Mouse (Mus musculus): Measurements from ENCODE around the gene Cdk6. TPM values are rescaled to one million over a fixed set of nuclear protein-coding genes. Genes with fewer than 3 reads are reported as not detected.

The Cdk6 gene
- polyA plus RNA-seq, 1 experiment: 6.8 TPM

DNA sequence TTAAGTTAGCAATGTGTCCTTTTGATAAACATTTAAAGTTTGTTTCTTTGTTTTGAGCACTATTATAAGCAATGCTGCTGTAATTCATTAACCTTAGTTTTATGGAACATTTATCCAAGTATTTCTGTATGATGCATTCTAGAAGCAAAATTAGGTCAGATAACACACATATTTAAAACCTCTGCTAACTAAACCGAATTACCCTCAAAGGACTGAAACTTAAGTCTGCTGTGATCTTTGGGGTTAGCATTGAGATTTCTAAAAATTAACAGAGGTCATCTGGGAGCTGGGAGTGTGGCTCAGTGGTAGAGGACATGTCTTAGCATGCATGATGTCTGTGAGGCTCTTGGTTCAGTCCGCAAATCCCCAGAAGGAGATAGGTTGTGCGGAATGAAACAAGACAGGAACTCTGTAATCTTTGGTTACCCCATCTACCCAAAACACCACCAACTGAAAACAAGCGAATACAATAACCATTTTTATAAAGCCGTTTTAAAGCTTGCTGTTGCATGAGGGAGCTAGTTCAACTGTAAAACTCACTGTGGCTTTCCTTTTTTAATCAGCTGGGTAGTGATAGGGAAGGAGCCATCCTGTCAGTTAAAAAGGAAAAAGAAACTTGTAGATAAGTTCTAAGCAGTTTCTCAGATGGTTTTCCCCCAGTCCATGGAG is 141.9 kb downstream of the Cdk6 start:
- DNase-seq (ENCODE audit: low read depth): no peak

DNA sequence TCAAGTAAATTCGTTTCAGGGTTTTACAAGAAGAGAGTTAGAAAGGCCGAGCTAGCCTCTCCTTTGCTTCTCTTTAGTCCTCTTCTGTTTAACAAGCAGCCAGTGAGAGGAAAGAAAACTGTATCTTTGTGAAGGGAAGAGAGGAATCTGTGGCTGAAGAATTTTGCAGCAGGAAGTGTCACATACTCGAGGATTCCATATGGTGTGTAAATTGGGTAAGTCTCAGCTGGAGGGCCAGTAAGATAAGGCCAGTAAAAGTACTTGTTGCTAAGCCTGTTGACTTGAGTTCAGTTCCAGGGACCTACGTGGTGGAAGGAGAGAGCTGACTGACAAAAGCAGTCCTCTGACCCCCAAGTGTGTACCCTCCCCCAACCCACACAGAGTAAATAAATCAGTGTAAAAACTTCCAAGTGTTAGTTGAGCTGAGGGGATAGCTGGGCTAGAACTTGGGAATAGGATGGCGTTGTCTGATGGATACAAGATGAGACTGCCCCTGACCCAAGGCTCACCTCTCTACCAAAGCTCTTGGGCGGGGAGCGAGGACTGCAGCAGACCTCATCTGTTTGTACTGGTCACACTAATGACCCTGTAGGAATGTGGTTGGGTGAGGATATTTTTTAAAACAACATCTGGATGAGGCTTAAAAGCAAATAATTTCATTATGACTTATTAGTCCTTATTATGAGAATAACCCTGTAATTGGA is 145.4 kb downstream of the Cdk6 start:
- DNase-seq (ENCODE audit: low read depth): no peak

DNA sequence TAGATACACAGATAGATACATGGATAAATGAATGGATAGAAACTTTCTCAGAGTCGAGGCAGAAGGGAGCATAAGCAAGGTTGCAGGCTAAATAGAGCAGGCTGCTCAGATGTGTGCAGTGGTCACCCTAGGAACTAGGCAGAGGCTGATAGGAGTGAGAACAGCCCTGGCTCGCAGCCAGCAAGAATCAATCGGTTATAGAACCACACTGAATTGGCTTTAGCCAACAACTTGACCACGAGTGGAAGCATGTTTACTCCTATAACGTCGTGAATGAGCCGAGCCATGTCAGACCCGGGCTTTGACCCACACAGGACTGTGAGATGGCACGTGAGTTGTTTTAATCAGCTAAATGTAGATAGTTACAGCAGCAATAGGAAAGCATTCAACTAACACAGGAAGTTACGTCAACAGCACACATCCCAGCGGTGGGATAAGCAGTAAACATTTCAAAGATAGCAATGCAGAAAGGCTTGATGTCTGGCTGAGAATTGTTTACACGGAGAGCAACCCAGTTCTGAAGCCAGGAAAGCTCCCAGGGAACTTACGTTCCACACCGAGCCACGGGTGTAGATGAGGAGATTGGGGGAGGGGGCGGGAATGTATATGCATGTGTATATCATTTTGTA is 147.0 kb downstream of the Cdk6 start:
- no peak for DNase-seq (ENCODE audit: low read depth)

DNA sequence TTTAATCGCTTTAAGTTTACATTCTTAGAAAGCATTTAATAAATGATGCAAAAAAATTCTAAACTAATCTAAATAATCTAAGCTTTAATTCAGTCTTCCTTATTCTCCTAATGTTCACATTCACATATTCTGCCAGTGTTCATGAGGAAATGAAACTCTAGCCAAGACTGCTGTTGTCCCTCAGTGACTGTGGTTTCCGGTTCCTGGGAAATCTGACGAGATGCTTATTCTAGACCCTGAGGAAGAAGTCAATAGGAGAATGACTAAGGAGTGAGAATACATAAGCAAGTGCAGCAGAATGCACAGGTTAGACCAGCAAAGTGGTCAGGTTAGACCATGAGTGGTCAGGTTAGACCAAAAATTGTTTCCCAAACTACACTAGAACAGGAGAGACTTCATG is 149.1 kb downstream of the Cdk6 start:
- DNase-seq (ENCODE audit: low read depth): no peak

DNA sequence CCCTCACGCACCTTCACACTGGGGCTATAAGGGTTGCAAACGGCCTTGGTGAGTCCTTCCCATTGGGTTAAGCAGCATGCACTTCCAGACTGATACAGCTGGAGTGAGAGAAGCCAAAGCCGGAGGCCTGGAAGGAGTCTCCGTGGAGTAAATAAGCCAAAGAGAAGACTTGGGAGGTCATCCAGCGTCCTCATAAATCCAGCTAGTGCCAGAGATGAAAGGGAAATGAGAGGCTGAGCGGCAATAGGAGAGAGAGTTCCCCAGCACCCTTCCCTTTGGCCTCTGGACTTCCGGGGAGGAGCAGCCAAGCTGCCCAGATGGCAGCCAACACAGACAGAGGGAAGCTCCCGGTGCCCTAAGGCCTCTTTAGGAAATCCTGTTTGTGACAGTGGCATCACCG is 149.8 kb downstream of the Cdk6 start:
- DNase-seq (ENCODE audit: low read depth): peak; percentile 83

DNA sequence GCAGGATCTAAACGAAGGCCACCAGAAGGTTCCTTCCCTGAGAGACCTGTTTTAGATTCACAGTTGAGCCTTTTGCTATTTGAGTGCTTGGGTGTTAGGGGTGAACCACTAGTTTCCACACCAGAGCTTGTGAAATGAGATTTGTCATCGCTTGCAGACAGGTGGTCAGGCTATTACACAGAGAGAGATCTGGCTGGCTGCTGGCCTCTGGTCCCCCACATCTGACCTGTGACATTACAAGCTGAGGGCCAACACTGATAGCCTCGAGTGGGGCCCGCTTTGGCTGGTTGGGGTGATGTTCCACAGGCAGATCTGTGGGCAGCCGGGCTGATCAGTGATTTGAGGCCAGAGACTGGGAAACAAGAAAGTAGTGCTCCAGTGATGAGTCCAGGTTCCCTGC is 150.6 kb downstream of the Cdk6 start:
- DNase-seq (ENCODE audit: low read depth): no peak

DNA sequence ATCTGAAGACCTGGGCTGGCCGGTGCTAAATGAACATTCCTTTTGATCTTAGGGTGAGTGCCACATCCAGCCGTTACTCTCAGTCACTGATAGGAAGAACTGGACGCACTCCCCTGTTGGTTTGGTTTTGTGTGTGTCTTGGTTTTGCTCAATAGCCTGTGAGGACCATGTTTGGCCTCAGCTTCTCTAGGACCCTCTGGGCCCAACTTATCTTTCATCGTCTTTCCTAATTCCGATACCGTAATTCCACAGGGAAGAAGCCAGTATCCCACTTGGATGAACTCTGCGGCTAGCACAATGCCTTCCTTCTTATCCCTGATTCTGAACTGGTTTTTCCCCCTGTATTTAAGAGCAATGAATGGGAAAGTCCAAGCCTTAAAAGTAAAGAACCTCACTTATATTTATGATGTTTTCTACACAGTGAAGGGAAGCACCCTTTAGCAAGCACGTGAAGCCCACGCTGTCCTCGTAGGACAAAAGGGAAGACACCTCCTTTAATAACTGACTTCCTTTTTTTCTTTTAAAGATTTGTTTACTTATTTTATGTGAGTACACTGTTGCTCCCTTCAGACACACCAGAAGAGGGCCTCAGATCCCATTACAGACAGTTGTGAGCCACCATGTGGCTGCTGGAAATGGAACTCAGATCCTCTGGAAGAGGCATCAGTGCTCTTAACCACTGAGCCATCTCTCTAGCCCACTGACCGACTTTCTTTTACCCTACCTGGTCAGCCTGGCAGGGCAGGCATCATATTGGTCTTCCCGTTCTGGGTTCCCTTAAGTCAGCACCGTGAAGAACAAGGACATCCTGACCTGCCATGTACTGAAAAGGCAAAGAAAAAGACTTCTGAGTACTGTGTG is 151.7 kb downstream of the Cdk6 start:
- no peak for DNase-seq (ENCODE audit: low read depth)

DNA sequence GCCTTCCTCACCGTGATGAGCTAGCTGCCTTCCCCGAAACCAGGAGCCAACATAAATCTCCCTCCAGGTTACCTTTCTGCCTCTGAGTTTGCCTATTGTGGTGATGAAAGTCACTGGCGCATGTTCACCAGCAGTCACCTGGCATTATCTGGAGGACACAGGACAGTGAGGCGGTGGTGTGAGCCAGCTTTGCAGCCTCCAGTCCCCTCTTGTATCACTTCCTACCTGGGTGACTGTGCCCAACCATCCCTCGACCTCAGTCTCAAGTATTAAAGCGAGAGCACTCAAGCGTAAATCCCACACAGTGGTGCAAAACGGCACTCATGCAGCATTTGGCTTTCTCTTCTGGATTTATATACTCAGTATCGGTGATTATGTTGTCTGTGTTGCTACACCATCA is 152.7 kb downstream of the Cdk6 start:
- DNase-seq (ENCODE audit: low read depth): no peak

DNA sequence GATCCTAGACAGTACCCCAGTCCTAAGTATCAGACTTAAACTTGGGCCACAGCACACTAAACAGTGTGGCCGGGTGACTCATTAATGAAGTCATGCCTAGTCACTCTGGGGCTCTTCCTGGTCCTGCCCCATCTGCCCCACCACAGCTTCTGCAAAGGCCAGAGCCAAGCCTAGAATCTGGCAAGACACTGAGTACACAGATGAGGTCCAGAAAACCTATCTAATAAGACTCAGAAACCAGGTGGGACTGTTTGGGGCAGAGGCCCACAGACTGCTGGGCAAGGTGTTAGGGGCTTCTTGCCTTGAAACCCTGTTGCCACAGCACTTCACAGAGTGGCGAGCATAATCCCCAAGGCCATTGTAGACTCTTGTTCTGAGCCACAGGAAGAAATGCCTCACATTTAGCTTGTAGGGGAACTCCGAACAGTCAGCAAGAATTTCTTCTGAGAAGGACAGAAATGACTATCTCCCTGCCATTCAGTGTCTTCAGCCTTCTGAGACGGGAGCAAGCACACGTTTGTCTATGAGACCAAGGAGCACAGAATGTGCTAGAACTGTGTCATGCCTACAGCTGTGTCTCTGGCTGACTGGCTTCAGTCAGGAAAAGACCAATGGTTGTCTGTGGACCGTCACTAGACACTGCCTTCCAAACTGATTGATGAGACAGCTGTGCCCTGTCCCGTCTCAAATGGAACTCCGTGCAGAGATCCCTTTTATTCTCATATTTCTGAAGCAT is 153.3 kb downstream of the Cdk6 start:
- DNase-seq (ENCODE audit: low read depth): no peak

DNA sequence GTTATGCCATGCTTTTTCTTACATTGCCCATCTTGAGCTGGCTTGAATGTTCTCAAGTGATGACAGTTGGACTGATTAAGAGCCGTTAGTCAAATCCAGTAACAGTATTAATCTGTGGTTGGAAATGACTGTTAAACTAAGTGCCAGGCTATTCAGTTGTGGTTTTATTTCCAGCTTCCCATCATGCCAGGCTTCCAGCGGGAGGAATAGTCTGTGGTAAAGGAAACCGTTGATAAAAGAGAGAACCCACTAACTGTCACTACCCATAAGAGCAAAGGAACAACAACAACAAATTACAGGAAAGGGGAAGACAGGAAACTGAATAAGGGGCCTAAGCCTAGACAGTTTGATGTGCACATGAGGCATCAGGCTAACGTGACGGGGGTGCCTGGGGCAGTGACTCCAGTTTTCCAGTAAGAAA is 156.2 kb downstream of the Cdk6 start:
- no peak for DNase-seq (ENCODE audit: low read depth)

DNA sequence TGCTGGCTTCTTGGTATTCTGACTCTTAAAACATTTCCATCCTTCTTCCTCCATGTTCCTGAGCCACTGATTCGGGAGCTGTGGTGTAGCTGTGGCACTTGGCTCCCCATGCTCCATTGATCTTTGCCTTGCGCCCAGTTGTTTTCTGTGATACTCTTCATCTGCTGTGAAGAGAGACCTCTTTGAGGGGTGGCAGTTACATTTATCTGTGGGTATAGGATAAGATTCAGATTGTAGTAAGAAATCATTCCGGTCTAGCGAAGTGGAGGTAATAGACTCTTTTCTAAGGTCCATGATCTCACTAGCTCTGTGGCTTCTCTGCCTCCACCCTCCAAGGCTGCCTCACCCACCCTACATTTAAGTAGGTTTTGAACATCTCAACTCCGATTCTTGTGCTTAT is 159.0 kb downstream of the Cdk6 start:
- no peak for DNase-seq (ENCODE audit: low read depth)

DNA sequence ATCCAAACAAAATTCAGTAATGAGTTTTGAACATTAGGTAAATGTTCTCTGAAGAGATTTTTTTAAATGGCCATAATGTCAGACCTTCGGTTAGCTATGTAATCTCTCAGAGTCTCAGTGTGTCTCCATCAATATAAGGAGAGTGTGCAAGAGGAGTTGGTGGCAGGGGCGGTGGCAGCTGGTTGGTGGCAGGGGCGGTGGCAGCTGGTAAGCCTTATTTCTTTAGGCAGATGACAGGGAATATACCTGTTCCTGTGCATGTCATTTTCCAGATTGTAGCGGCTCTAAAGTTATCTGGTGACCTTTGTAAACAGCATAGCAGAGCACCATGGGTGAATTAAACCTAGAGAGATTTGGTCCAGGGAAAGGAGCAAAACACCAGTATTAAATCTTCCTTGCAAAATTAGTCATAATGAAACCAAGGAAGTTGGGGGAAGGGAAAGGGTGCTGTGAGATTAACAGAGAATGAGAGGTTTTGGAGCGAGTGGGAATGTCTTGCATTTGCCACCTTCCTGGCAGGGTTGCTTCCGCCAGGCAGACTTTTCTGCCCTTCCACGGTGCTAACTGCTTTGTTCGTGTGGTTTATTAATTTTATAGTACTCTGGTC is 159.8 kb downstream of the Cdk6 start:
- no peak for DNase-seq (ENCODE audit: low read depth)

DNA sequence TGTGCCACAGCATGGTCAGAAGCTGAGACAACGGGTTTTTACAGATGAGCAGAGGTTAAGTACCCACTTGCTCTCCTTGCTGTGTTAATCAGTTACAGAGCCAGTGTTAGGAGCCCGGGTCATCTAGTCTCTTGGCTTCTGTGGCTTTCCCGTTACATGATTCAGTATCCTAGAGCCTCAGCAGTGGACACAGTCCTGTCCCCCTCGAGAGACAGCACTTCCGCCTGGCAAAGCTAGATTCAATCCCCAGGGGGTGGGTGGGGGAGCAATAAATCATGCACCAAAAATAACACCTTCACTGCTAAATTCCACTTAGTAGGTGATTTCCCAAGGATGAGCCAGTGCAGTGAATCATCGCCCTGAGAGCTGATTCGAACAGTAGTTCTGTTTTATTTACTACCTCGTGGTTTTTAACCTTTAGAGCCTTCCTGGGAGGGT is 160.3 kb downstream of the Cdk6 start:
- no peak for DNase-seq (ENCODE audit: low read depth)

DNA sequence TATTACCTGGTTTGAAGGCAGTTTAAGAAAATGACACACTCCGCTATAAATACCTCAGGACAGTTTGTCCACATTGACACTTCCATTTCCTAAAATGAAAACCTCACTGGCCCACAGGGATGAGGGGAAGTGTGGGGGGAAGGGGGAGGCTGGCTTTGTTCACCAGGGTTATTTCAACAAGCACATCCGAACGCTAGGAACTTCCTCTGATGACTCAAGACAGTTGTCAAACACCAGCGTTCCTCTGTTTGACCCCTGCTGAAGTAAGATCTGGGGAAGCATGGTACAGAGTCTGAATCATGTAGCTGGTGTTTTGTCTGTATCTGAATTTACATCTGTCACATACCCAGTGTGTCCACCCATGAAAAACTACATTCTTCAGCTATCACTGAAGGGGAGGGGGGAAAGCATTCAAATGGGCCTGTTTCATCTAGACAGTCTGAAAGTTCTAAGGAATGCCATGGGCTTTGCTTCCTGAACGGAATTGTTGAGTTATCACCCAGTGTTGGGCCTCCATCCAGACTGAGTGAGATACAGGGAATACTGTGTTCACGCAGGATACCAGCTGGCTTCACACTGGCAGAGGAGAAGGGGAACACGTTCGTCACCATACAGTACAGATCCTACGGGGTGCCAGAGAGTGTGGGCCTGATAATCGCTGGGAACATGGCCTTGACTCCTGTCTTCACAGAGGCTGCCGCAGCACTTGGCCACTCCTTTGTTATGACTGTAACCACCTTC is 161.5 kb downstream of the Cdk6 start:
- no peak for DNase-seq (ENCODE audit: low read depth)

DNA sequence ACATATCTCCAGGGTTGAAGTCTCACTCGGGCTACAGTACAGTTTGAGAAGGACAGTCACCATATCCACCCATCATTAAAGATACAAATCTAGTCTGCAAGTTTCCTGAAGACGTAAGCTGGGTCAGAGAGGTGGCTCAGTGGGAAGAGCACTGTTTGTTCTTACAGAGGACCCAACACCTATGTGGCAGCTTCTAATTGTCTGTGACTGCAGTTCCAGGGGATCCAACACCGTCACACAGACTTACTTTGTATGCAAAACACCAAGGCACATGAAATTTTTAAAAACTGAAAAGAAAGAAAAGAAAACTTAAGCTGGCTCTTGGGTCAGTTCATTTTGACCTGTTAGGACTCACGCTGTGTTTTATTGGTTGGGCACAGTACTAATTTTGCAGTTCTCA is 162.1 kb downstream of the Cdk6 start:
- DNase-seq (ENCODE audit: low read depth): no peak

DNA sequence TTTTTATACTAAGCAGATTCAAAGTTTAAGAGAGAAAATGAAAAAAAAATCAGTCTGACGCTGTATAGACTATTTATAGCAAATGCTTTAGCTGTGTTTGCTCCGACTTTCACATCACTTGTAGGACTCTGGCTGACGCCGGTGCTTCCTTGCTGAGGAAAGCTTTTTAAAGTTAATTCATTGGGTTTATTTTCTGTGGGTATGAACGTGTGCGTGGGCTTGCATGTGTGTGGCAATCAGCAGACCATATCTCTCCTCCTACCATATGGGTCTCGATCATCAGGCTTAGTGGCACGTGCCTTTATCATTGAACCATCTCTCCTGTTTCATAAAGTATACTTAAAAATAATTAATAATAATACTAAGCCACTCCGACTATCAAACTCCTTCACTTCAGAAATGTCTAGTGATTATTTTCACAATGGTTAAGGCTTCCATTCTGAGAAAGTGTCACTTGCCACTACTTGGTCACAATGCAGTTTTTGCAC is 162.6 kb downstream of the Cdk6 start:
- no peak for DNase-seq (ENCODE audit: low read depth)

DNA sequence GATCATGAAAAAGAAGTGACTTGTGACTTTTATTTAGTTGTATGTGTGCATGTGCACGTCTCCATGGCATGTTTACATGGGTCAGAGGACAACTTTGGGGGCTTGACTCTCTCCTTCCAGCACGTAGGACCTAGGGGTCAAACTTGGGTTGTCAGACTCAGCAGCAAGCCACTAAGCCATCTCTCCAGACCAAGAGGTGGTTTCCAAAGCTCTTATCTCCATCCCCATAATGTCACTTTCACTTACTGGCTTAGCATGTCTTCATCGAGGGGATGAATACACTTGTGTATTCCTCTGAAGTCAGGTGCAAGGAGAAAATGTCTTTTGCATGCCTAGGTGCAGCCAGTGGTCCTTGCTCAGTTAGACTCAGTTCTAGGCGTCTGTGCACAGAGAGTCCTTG is 163.2 kb downstream of the Cdk6 start:
- no peak for DNase-seq (ENCODE audit: low read depth)

DNA sequence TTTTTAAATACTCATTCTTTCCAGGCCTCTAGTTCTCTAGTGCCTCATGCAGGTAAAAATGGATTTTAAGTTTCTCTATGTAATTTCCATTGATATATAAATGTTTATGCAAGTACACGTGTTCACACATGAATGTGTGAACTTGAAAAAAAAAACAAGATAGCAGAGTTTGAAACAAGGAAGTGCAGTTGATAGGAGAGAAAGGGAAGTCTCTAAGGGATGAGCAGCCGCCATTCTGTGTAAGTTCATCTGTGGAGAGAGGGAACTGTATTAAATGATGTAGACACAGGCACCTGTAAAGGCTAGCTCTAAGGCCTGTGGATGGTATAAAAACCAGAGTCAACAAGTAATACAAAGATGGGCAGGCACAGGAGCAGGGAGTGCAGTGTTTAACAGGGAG is 164.3 kb downstream of the Cdk6 start:
- DNase-seq (ENCODE audit: low read depth): no peak

DNA sequence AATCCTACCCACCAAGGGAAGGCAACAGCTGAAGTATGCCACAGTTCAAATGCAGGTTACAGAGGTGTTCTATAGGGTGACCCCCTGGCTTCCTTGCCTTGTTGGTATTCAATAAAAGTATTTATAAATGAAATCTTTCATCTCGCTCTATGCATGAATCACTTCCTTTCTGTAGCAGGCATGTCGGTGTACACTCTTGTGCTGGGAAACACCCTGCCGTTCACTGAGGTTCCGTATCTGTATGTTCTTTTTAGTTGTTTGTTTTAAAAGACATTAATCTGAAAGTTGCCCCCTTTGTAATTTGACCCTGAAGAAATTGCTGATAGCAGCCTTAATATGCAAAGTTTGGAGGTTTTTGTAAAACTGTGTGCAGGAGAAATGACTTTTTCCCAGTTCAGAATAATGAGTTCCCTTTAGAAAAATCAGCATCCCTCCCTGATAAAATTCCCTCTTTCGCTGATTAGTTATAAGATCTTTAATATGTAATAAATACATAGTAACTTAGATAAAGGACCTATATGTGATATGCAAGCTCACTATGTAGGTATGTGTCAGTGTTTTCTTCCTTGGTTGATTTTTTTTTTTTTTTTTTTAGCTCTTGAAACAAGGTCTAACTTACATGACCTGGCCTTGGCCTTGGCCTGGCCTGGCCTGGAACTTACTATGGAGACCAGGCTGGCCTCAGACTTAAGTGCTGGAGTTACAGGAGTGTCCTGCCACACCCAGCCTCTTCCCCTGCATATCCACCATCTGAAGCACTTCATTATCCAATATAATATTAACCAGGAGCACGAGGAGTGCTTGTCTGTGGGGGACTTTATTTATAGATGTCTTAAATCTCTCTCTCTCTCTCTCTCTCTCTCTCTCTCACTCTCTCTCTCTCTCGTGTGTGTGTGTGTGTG is 167.4 kb downstream of the Cdk6 start:
- DNase-seq (ENCODE audit: low read depth): no peak
